14 mouse cellular contexts compared by ENCODE assay signal in the genomic region with DNA sequence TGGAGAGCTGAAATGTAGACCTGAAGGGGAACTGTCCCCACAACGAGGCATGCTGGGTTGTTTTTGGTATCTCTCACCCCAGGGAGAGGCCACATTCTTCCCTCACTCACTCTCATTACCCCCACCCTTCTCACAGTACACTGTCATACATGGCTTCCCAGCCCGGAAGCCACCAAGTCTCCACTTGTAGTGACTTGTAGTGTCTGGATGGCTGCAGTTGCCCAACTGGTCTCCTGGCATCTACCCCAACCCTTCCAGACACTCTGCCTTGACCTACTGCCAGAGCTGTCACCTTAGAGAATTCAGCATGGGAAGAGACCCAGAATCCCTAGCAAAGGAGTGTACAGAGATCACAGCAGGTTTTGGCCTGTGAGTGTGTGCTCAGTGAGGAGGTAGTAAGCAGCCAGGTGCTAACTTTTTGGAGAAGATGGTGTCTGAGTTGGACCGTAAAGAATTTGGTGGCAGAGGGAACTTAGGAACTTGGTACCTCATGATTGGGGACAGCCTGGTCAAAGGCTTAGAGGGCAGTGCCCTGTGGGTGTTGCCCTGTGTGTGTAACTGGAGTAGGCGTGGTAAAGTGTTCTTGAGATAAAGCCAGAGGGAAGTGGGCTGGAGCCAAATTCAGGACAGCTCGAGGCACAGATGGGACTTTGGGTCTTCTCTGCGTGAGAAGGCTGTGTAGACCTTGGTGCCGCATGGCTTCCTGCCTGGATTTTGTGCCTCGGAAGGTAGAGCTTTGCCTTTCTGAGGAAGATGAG. TPM values are rescaled to one million over a fixed set of nuclear protein-coding genes. Genes with fewer than 3 reads are reported as not detected.
DNase-seq lines count a peak whose midpoint lies in the region; ATAC-seq and TF ChIP-seq lines count a peak whose summit lies in the region.
"Had no signal": no experiment of that assay in that cellular context is flagged by ENCODE, and none has a peak within 500 bp of the region (broad histone marks: within the 10 kb centered on the region; RNA-seq: fewer than 3 reads in every experiment).

No protein-coding gene starts in this region.

- DNase-seq in kidney, adult 11 months: peak; percentile 33
- DNase-seq in kidney, postnatal 10 days: no peak
- peak; percentile 51 for DNase-seq in MEL (ENCODE audit: low read depth, low spot score)
- peak; percentile 63 for DNase-seq in cerebellum, adult 18-20 months
- peak; percentile 47 for DNase-seq in lung, postnatal 36 days
- no peak for DNase-seq in thymus, adult 18-20 months
- DNase-seq in layer of hippocampus, adult 8-10 months (ENCODE audit: low spot score in 2 of 2): no peak
- DNase-seq: heart, adult 18-20 months; thymus, postnatal 4 days had no signal

- H3K9me3 ChIP-seq in MEL (replicated peaks; ENCODE audit: insufficient read depth, low read length): no peaks in the 10 kb centered on the region
- no peaks in the 10 kb centered on the region for H3K9me3 ChIP-seq in forebrain, embryonic 16.5 days (ENCODE audit: control insufficient read depth, low read length)
- H3K9me3 ChIP-seq: embryonic facial prominence, embryonic 12.5 days; limb, embryonic 12.5 days; midbrain, embryonic 10.5 days had no signal

- TF ChIP-seq POLR2A in MEL (IDR thresholded peaks at IDR 0.05; ENCODE audit: control insufficient read depth in 1 of 2, insufficient read depth in 1 of 2, low read depth in 1 of 2, low read length in 2 of 2, poor library complexity in 1 of 2): no peak

- no peak for ATAC-seq in forebrain, embryonic 16.5 days

- no peak; a peak in 1 of 4 replicates for TF ChIP-seq EP300 in MEL (IDR thresholded peaks at IDR 0.05; ENCODE audit: low read depth in 1 of 2, low read length in 2 of 2)

- TF ChIP-seq RAD21 in MEL (IDR thresholded peaks at IDR 0.05; ENCODE audit: low read depth, low read length): no peak

- H3K27me3 ChIP-seq in MEL (ENCODE audit: control insufficient read depth in 1 of 2, insufficient read depth in 2 of 2, low read length in 2 of 2): no peaks in the 10 kb centered on the region
- H3K27me3 ChIP-seq in forebrain, embryonic 16.5 days (replicated peaks; ENCODE audit: control insufficient read depth, insufficient read depth, low read length): no peaks in the 10 kb centered on the region
- H3K27me3 ChIP-seq: embryonic facial prominence, embryonic 12.5 days; limb, embryonic 12.5 days had no signal

- no peak overlapping the region for H3K27ac ChIP-seq in MEL (ENCODE audit: control insufficient read depth, low read depth, low read length)
- H3K27ac ChIP-seq in forebrain, embryonic 16.5 days (ENCODE audit: low read length): no peak overlapping the region
- H3K27ac ChIP-seq: embryonic facial prominence, embryonic 12.5 days; limb, embryonic 12.5 days; midbrain, embryonic 10.5 days had no signal

- H3K79me2 ChIP-seq in MEL (ENCODE audit: control insufficient read depth, insufficient read depth, low read length, poor library complexity): no peaks in the 10 kb centered on the region

- TF ChIP-seq CTCF in MEL (IDR thresholded peaks at IDR 0.05 in 2 of 3, conservative IDR thresholded peaks at IDR 0.05 in 1 of 3; ENCODE audit: control insufficient read depth in 1 of 3, insufficient read depth in 1 of 3, low read depth in 2 of 3, low read length in 3 of 3, poor library complexity in 1 of 3, severe bottlenecking in 1 of 3): no peak

- H3K4me1 ChIP-seq in MEL (ENCODE audit: control insufficient read depth in 1 of 2, insufficient read depth in 2 of 2, low read length in 2 of 2): peaks cover 7 to 12% of the 10 kb centered on the region in 2 experiments
- no peaks in the 10 kb centered on the region for H3K4me1 ChIP-seq in forebrain, embryonic 16.5 days (replicated peaks; ENCODE audit: control insufficient read depth, insufficient read depth, low read length)
- H3K4me1 ChIP-seq: embryonic facial prominence, embryonic 12.5 days; limb, embryonic 12.5 days had no signal

- no peak overlapping the region for H3K4me3 ChIP-seq in MEL (ENCODE audit: control insufficient read depth in 1 of 2, insufficient read depth in 1 of 2, low read depth in 2 of 2, low read length in 2 of 2)
- no peak overlapping the region for H3K4me3 ChIP-seq in forebrain, embryonic 16.5 days (replicated peaks; ENCODE audit: low read length)
- H3K4me3 ChIP-seq: embryonic facial prominence, embryonic 12.5 days; limb, embryonic 12.5 days; midbrain, embryonic 10.5 days had no signal

- no peak overlapping the region for H3K4me2 ChIP-seq in forebrain, embryonic 16.5 days (ENCODE audit: low read length)
- H3K4me2 ChIP-seq: embryonic facial prominence, embryonic 12.5 days; limb, embryonic 12.5 days had no signal

- H3K9ac ChIP-seq in MEL (ENCODE audit: control insufficient read depth, low read depth, low read length, poor library complexity, severe bottlenecking): no peak overlapping the region
- no peak overlapping the region for H3K9ac ChIP-seq in forebrain, embryonic 16.5 days (replicated peaks; ENCODE audit: low read depth, low read length)
- H3K9ac ChIP-seq: embryonic facial prominence, embryonic 12.5 days; limb, embryonic 12.5 days had no signal

- 92% methylated on average over 8 of the region's 8 CpGs for WGBS in forebrain, embryonic 16.5 days

- peaks cover 0 to 9% of the 10 kb centered on the region in 2 experiments; a peak in 2 of 4 replicates for H3K36me3 ChIP-seq in MEL (ENCODE audit: control insufficient read depth in 1 of 2, insufficient read depth in 2 of 2, low read length in 2 of 2)
- H3K36me3 ChIP-seq in forebrain, embryonic 16.5 days (ENCODE audit: control insufficient read depth, insufficient read depth): no peaks in the 10 kb centered on the region

TF ChIP-seq in MEL, 35 proteins besides CTCF, POLR2A, EP300 and RAD21:
- TF ChIP-seq USF2 (IDR thresholded peaks at IDR 0.05; ENCODE audit: borderline replicate concordance in 1 of 2, insufficient read depth in 1 of 2, low read depth in 1 of 2, low read length in 2 of 2): no peak
- peak; percentile 24; the same call in 1 of the 2 replicates for TF ChIP-seq GATA1 (IDR thresholded peaks at IDR 0.05; ENCODE audit: low read depth, low read length)
- TF ChIP-seq SIN3A (IDR thresholded peaks at IDR 0.05; ENCODE audit: low read length): 0 out of 2 replicates have a peak, but pooled peaks have one; percentile 29
TF ChIP-seq in MEL: peak in this region for 2.

RNA-seq across cellular contexts. Expression of a gene that starts 18.9 kb away (rescaled TPM):
- not detected in 2 replicates for total RNA-seq in MEL (2012; rRNA removed)
- under 1 TPM in 1 of 2 experiments, not detected in 1; 0.06 TPM for polyA plus RNA-seq in MEL (2012; ENCODE audit: insufficient read depth in 1 of 2, insufficient read length in 2 of 2, low read depth in 1 of 2, low replicate concordance in 2 of 2, missing spikeins in 1 of 2)
- polyA plus RNA-seq in forebrain, embryonic 16.5 days (2015; fragmentation: Nextera tagmentation; extraction: Ambion mirVana): 5.3 and 5.7 TPM in 2 replicates
- 1 to 10 TPM in 1 of 4 experiments, under 1 TPM in 3; 0.74 to 1.1 (median 0.85) TPM for total RNA-seq in layer of hippocampus, adult 8-10 months (2022)
- total RNA-seq: neutrophil, adult 5-6 weeks had no signal

RNA-seq across cellular contexts. Expression of a gene that starts 22.2 kb away (rescaled TPM):
- total RNA-seq in MEL (2012; rRNA removed): 20.3 and 24.8 TPM in 2 replicates
- 10 to 100 TPM in 1 of 2 experiments, not detected in 1; 55.9 TPM for polyA plus RNA-seq in MEL (2012; ENCODE audit: insufficient read depth in 1 of 2, insufficient read length in 2 of 2, low read depth in 1 of 2, low replicate concordance in 2 of 2, missing spikeins in 1 of 2)
- polyA plus RNA-seq in forebrain, embryonic 16.5 days (2015; fragmentation: Nextera tagmentation; extraction: Ambion mirVana): 38.9 and 42.1 TPM in 2 replicates
- total RNA-seq in layer of hippocampus, adult 8-10 months (2022): 10 to 100 TPM; 79.2 to 87.3 (median 84.4) TPM

RNA-seq across cellular contexts. Expression of a gene that starts 56.9 kb away (rescaled TPM):
- total RNA-seq in MEL (2012; rRNA removed): not detected in 2 replicates
- not detected for polyA plus RNA-seq in MEL (2012; ENCODE audit: insufficient read depth in 1 of 2, insufficient read length in 2 of 2, low read depth in 1 of 2, low replicate concordance in 2 of 2, missing spikeins in 1 of 2)
- polyA plus RNA-seq in forebrain, embryonic 16.5 days (2015; fragmentation: Nextera tagmentation; extraction: Ambion mirVana): 1.8 and 2.2 TPM in 2 replicates
- total RNA-seq in layer of hippocampus, adult 8-10 months (2022): 10 to 100 TPM; 29.2 to 31.3 (median 30.2) TPM
- total RNA-seq: neutrophil, adult 5-6 weeks had no signal

Comparison
In these comparisons a context has a peak if more than half of its experiments do, and no peak if none do; other contexts are left out.
1. DNase-seq: peak in kidney, adult 11 months (single experiment), MEL (single experiment), cerebellum, adult 18-20 months (2 of 2) and lung, postnatal 36 days (single experiment); none in kidney, postnatal 10 days (single experiment), thymus, adult 18-20 months (0 of 2) and layer of hippocampus, adult 8-10 months (0 of 2).
2. RNA of a gene that starts 56.9 kb away (total RNA-seq): 29.2 to 31.3 TPM in layer of hippocampus, adult 8-10 months; not detected in MEL; every median in the first group is over 10 times any median in the second.